Mouse (Mus musculus) ES-Bruce4 (cell line): ENCODE measurements around the gene Ulk4. TPM values are rescaled to one million over a fixed set of nuclear protein-coding genes. Genes with fewer than 3 reads are reported as not detected.

Source experiments
- H3K27ac ChIP-seq: 2 replicates; pipeline ENCODE4 v1.5.1; 2012; ENCODE audit warnings: low read length, inconsistent platforms; ENCODE audit not compliant: insufficient read depth
- H3K27me3 ChIP-seq: 2 replicates; pipeline ENCODE4 v1.6.1; 2012; ENCODE audit warnings: mild to moderate bottlenecking, low read length, inconsistent platforms; ENCODE audit not compliant: control insufficient read depth, poor library complexity, insufficient read depth, severe bottlenecking
- H3K36me3 ChIP-seq: 2 replicates; pipeline ENCODE4 v1.6.1; 2012; ENCODE audit warnings: inconsistent platforms, mild to moderate bottlenecking, low read length, moderate library complexity; ENCODE audit not compliant: control insufficient read depth, poor library complexity, insufficient read depth, severe bottlenecking
- H3K4me1 ChIP-seq: one replicate; pipeline ENCODE4 v1.8.1; 2011; ENCODE audit warnings: low read length; ENCODE audit not compliant: control insufficient read depth, insufficient read depth
- H3K4me3 ChIP-seq: 2 replicates; pipeline ENCODE4 v1.5.1; 2011; ENCODE audit warnings: low read depth, mild to moderate bottlenecking, low read length
- H3K9ac ChIP-seq: 2 replicates; pipeline ENCODE4 v1.6.1; 2012; ENCODE audit warnings: low read depth, mild to moderate bottlenecking, inconsistent platforms; ENCODE audit not compliant: poor library complexity, severe bottlenecking
- H3K9me3 ChIP-seq: replicated peaks from 2 replicates; pipeline ENCODE4 v1.6.1; 2012; ENCODE audit warnings: mild to moderate bottlenecking, low read length, inconsistent platforms; ENCODE audit not compliant: control insufficient read depth, poor library complexity, insufficient read depth, severe bottlenecking
- CTCF ChIP-seq: IDR thresholded peaks from one replicate; pipeline ENCODE4 v1.8.1; 2011; ENCODE audit warnings: low read depth, low read length
- EP300 ChIP-seq: IDR thresholded peaks from 2 replicates; pipeline ENCODE4 v1.6.1; 2011; ENCODE audit warnings: low read depth, low read length; ENCODE audit not compliant: insufficient read depth
- POLR2A ChIP-seq: IDR thresholded peaks from one replicate; pipeline ENCODE4 v1.8.1; 2011; ENCODE audit warnings: low read length; ENCODE audit not compliant: insufficient read depth
- polyA plus RNA-seq: library from polyadenylated mRNA; stranded (reverse); fragments of >200 nt; gene quantifications from 2 replicates; pipeline ENCODE4 v1.2.4, GENCODE M21; 2011; ENCODE audit warnings: low read depth; ENCODE audit not compliant: missing spikeins, insufficient read depth, insufficient read length

Ulk4 gene
- polyA plus RNA-seq, 1 experiment, result 3.3 TPM

- H3K27me3 ChIP-seq, result no peaks in the 10 kb centered on the region
- no peak overlapping the region for H3K27ac ChIP-seq
- no peaks in the 10 kb centered on the region for H3K36me3 ChIP-seq
- H3K9ac ChIP-seq, result no peak overlapping the region
- no peaks in the 10 kb centered on the region for H3K4me1 ChIP-seq
- H3K4me3 ChIP-seq, result no peak overlapping the region
- TF ChIP-seq EP300 (no peak), POLR2A (no peak), CTCF (peak; percentile 92)
- H3K9me3 ChIP-seq, result no peaks in the 10 kb centered on the region
Observed at GRCm38 (mm10) chr9:121108110-121108509, 168.9 kb downstream of the Ulk4 start.

GRCm38 (mm10) chr9:121107643-121108042, 169.4 kb downstream of the Ulk4 start:
- no peaks in the 10 kb centered on the region for H3K9me3 ChIP-seq
- H3K27me3 ChIP-seq, result no peaks in the 10 kb centered on the region
- no peak overlapping the region for H3K9ac ChIP-seq
- no peaks in the 10 kb centered on the region for H3K4me1 ChIP-seq
- no peak overlapping the region for H3K27ac ChIP-seq
- no peak overlapping the region for H3K4me3 ChIP-seq
- H3K36me3 ChIP-seq, result no peaks in the 10 kb centered on the region
- TF ChIP-seq CTCF (no peak), POLR2A (no peak), EP300 (no peak)

- TF ChIP-seq EP300, result no peak
- no peak overlapping the region for H3K9ac ChIP-seq
- no peaks in the 10 kb centered on the region for H3K9me3 ChIP-seq
- H3K36me3 ChIP-seq, result no peaks in the 10 kb centered on the region
- H3K4me3 ChIP-seq, result no peak overlapping the region
- H3K27me3 ChIP-seq, result no peaks in the 10 kb centered on the region
- H3K4me1 ChIP-seq, result no peaks in the 10 kb centered on the region
- H3K27ac ChIP-seq, result no peak overlapping the region
Observed at GRCm38 (mm10) chr9:121107101-121107500, 169.9 kb downstream of the Ulk4 start.

GRCm38 (mm10) chr9:121101516-121101915, 175.5 kb downstream of the Ulk4 start:
- H3K27ac ChIP-seq, result no peak overlapping the region
- TF ChIP-seq CTCF (no peak), POLR2A (no peak), EP300 (no peak)
- no peaks in the 10 kb centered on the region for H3K4me1 ChIP-seq
- H3K27me3 ChIP-seq, result no peaks in the 10 kb centered on the region
- H3K9ac ChIP-seq, result no peak overlapping the region
- H3K9me3 ChIP-seq, result no peaks in the 10 kb centered on the region
- H3K4me3 ChIP-seq, result no peak overlapping the region
- no peaks in the 10 kb centered on the region for H3K36me3 ChIP-seq

- H3K4me3 ChIP-seq, result no peak overlapping the region
- TF ChIP-seq EP300, result no peak
- TF ChIP-seq CTCF, result no peak
- no peaks in the 10 kb centered on the region for H3K9me3 ChIP-seq
- no peak overlapping the region for H3K9ac ChIP-seq
- H3K36me3 ChIP-seq, result no peaks in the 10 kb centered on the region
- H3K27ac ChIP-seq, result no peak overlapping the region
- no peaks in the 10 kb centered on the region for H3K27me3 ChIP-seq
- no peaks in the 10 kb centered on the region for H3K4me1 ChIP-seq
Observed at GRCm38 (mm10) chr9:121099453-121099852, 177.5 kb downstream of the Ulk4 start.

- no peak for TF ChIP-seq POLR2A
- TF ChIP-seq CTCF, result no peak
- TF ChIP-seq EP300, result no peak
- H3K27me3 ChIP-seq, result no peaks in the 10 kb centered on the region
- H3K9ac ChIP-seq, result no peak overlapping the region
- no peaks in the 10 kb centered on the region for H3K9me3 ChIP-seq
- no peaks in the 10 kb centered on the region for H3K36me3 ChIP-seq
- no peak overlapping the region for H3K27ac ChIP-seq
- no peak overlapping the region for H3K4me3 ChIP-seq
- H3K4me1 ChIP-seq, result no peaks in the 10 kb centered on the region
Observed at GRCm38 (mm10) chr9:121093760-121094159, 183.2 kb downstream of the Ulk4 start.
